Mouse (Mus musculus): ENCODE measurements around the gene Olfr1163.
"Not testable (repeated sequence)": the region's sequence is repeated elsewhere in the genome, so short reads cannot be mapped to it uniquely, and the experiment has no call there.

Olfr1163 gene

GRCm38 (mm10) chr2:88071730-88072129 is at the start of gene Olfr1163:
Olfr1163 (minus strand) TSS chr2:88071830.
- TF ChIP-seq GATA4 (IDR thresholded peaks at IDR 0.05; ENCODE audit: insufficient replicate concordance, low read length), result no peak

- no peak for TF ChIP-seq GATA4 (IDR thresholded peaks at IDR 0.05; ENCODE audit: insufficient replicate concordance, low read length)
These were observed 22.2 kb upstream of the Olfr1163 start, which contains the start of gene Olfr1164 for GRCm38 (mm10) chr2:88093866-88094265. Olfr1164 (minus strand) TSS chr2:88093966.

- TF ChIP-seq GATA4 (IDR thresholded peaks at IDR 0.05; ENCODE audit: insufficient replicate concordance, low read length), result no peak
These were observed 8.0 kb downstream of the Olfr1163 start for GRCm38 (mm10) chr2:88063587-88063986.

GRCm38 (mm10) chr2:88051029-88051428 is 20.6 kb downstream of the Olfr1163 start, which contains the start of gene Olfr1162:
Olfr1162 (minus strand) TSS chr2:88051129.
- TF ChIP-seq GATA4 (IDR thresholded peaks at IDR 0.05; ENCODE audit: insufficient replicate concordance, low read length), result no peak

- no peak for TF ChIP-seq GATA4 (IDR thresholded peaks at IDR 0.05; ENCODE audit: insufficient replicate concordance, low read length)
These were observed 34.0 kb downstream of the Olfr1163 start, which contains the start of gene Olfr73 for GRCm38 (mm10) chr2:88037599-88037998. Olfr73 (minus strand) TSS chr2:88037699.

- not testable (repeated sequence) for TF ChIP-seq GATA4 (IDR thresholded peaks at IDR 0.05; ENCODE audit: insufficient replicate concordance, low read length)
These were observed 49.2 kb downstream of the Olfr1163 start, which contains the start of gene Olfr1161 for GRCm38 (mm10) chr2:88022474-88022873. Olfr1161 (plus strand) TSS chr2:88022774.

Data from liver, adult (tissue).